Mouse (Mus musculus) hindbrain, embryonic 16.5 days (tissue): ENCODE measurements around the gene Gm20489. TPM values are rescaled to one million over a fixed set of nuclear protein-coding genes. Genes with fewer than 3 reads are reported as not detected.
A peak's percentile ranks its signal among the peaks of the same experiment; 100 is the strongest.

Experiments
- ATAC-seq: fragments of 200-750 bp; cut with Nextera tagmentation; 2 replicates; pipeline ENCODE4 v1.8.0; 2017; ENCODE audit warnings: moderate TSS enrichment, moderate library complexity
- H3K27ac ChIP-seq: fragments of 300-500 bp; sonication (generic); 2 replicates; pipeline ENCODE4 v1.5.1; 2014; ENCODE audit warnings: low read depth, mild to moderate bottlenecking, control low read depth, low read length, moderate library complexity
- H3K27me3 ChIP-seq: fragments of 300-500 bp; sonication (generic); replicated peaks from 2 replicates; pipeline ENCODE4 v1.6.1; 2014; ENCODE audit warnings: low read length; ENCODE audit not compliant: control insufficient read depth, insufficient read depth
- H3K36me3 ChIP-seq: fragments of 300-500 bp; sonication (generic); 2 replicates; pipeline ENCODE4 v1.6.1; 2014; ENCODE audit warnings: mild to moderate bottlenecking, low read length, moderate library complexity, mixed read lengths; ENCODE audit not compliant: control insufficient read depth, insufficient read depth
- H3K4me1 ChIP-seq: fragments of 300-500 bp; sonication (generic); 2 replicates; pipeline ENCODE4 v1.6.1; 2014; ENCODE audit warnings: low read depth, low read length; ENCODE audit not compliant: control insufficient read depth, insufficient read depth
- H3K4me2 ChIP-seq: fragments of 300-500 bp; sonication (generic); 2 replicates; pipeline ENCODE4 v1.6.1; 2014; ENCODE audit warnings: mild to moderate bottlenecking, low read length, control low read depth, moderate library complexity
- H3K4me3 ChIP-seq: fragments of 300-500 bp; sonication (generic); 2 replicates; pipeline ENCODE4 v1.5.1; 2014; ENCODE audit warnings: mild to moderate bottlenecking, low read length, control low read depth, moderate library complexity
- H3K9ac ChIP-seq: fragments of 300-500 bp; sonication (generic); 2 replicates; pipeline ENCODE4 v1.6.1; 2014; ENCODE audit warnings: low read depth, mild to moderate bottlenecking, control low read depth, low read length, moderate library complexity
- H3K9me3 ChIP-seq: fragments of 300-500 bp; sonication (generic); 2 replicates; pipeline ENCODE4 v1.6.1; 2014; ENCODE audit warnings: mild to moderate bottlenecking, low read length, moderate library complexity; ENCODE audit not compliant: control insufficient read depth
- WGBS: fragments of 180-500 bp; shearing (Covaris S2); extraction: QIAGEN DNeasy Blood & Tissue Kit; methylation state at CpG from one replicate; pipeline ENCODE4 v1.1.7; 2014; 5-methylcytosine and 5-hydroxymethylcytosine counted together
- polyA plus RNA-seq: library from polyadenylated mRNA; unstranded; fragments of >200 nt; fragmentation: Nextera tagmentation; extraction: Ambion mirVana; gene quantifications from 2 replicates; pipeline ENCODE4 v1.2.1, GENCODE M21; 2015

Gm20489 gene
- polyA plus RNA-seq = not detected in 2 replicates

GRCm38 (mm10) chrX:101268755-101269124, at the start of gene Gm20489:
TSS of gene Gm20489 (minus strand) at chrX:101269023.
- H3K27ac ChIP-seq = no peak within 1 kb of the TSS
- WGBS = 63% methylated on average over 3 of the region's 3 CpGs
- no peaks in the 10 kb centered on the region for H3K36me3 ChIP-seq
- no peaks in the 10 kb centered on the region for H3K4me1 ChIP-seq
- no peak within 1 kb of the TSS for H3K9ac ChIP-seq
- no peak within 1 kb of the TSS for H3K4me2 ChIP-seq
- H3K27me3 ChIP-seq = no peaks in the 10 kb centered on the region; the same call in 1 of the 2 replicates
- H3K9me3 ChIP-seq = no peaks in the 10 kb centered on the region
- no peak within 1 kb of the TSS for H3K4me3 ChIP-seq
- no peak for ATAC-seq

- H3K9me3 ChIP-seq = no peaks in the 10 kb centered on the region
Measured at GRCm38 (mm10) chrX:101313625-101314359, 45.0 kb upstream of the Gm20489 start.

GRCm38 (mm10) chrX:101309299-101309698, 40.5 kb upstream of the Gm20489 start:
- ATAC-seq = no peak
- Histone ChIP-seq H3K27ac (no peak overlapping the region), H3K4me1 (peaks cover 5% of the 10 kb centered on the region; the same call in 1 of the 2 replicates), H3K9me3 (no peaks in the 10 kb centered on the region), H3K36me3 (peaks cover 5% of the 10 kb centered on the region; the same call in 1 of the 2 replicates), H3K4me3 (no peak overlapping the region), H3K27me3 (no peaks in the 10 kb centered on the region), H3K4me2 (no peak overlapping the region), H3K9ac (no peak overlapping the region)
- 95% methylated on average over 5 of the region's 5 CpGs for WGBS

More at GRCm38 (mm10) chrX:101313625-101314359, 45.0 kb upstream of the Gm20489 start:
- ATAC-seq = peak; percentile 47
- no peaks in the 10 kb centered on the region for H3K27me3 ChIP-seq
- H3K27ac ChIP-seq = no peak overlapping the region
- H3K4me3 ChIP-seq = no peak overlapping the region
- peaks cover 11% of the 10 kb centered on the region for H3K36me3 ChIP-seq
- no peaks in the 10 kb centered on the region; the same call in 1 of the 2 replicates for H3K4me1 ChIP-seq
- no peak overlapping the region for H3K9ac ChIP-seq
- WGBS = 31% methylated on average over 6 of the region's 6 CpGs
- no peak overlapping the region for H3K4me2 ChIP-seq

- peaks cover 1% of the 10 kb centered on the region; the same call in 1 of the 2 replicates for H3K36me3 ChIP-seq
- no peak overlapping the region for H3K9ac ChIP-seq
- ATAC-seq = no peak
- peaks cover 27% of the 10 kb centered on the region; the same call in 1 of the 2 replicates for H3K4me1 ChIP-seq
- WGBS = 38% methylated on average over 2 of the region's 2 CpGs
- H3K27ac ChIP-seq = no peak overlapping the region
- H3K27me3 ChIP-seq = no peaks in the 10 kb centered on the region
- no peak overlapping the region for H3K4me3 ChIP-seq
- H3K4me2 ChIP-seq = no peak overlapping the region
- no peaks in the 10 kb centered on the region for H3K9me3 ChIP-seq
Measured at GRCm38 (mm10) chrX:101304646-101305045, 35.8 kb upstream of the Gm20489 start.

GRCm38 (mm10) chrX:101301654-101302053, 32.8 kb upstream of the Gm20489 start:
- Histone ChIP-seq H3K9ac (peak overlapping the region; percentile 43; the same call in 1 of the 2 replicates), H3K4me1 (peaks cover 30% of the 10 kb centered on the region; the same call in 1 of the 2 replicates), H3K27me3 (no peaks in the 10 kb centered on the region), H3K27ac (no peak overlapping the region), H3K4me3 (peak overlapping the region; percentile 54), H3K9me3 (no peaks in the 10 kb centered on the region), H3K36me3 (no peaks in the 10 kb centered on the region), H3K4me2 (peak overlapping the region; percentile 59)
- WGBS = 51% methylated on average over 9 of the region's 9 CpGs
- no peak for ATAC-seq

GRCm38 (mm10) chrX:101300427-101301030, 31.7 kb upstream of the Gm20489 start:
- peak overlapping the region; percentile 72 for H3K9ac ChIP-seq
- H3K27me3 ChIP-seq = no peaks in the 10 kb centered on the region
- no peaks in the 10 kb centered on the region for H3K36me3 ChIP-seq
- ATAC-seq = peak; percentile 48
- H3K9me3 ChIP-seq = no peaks in the 10 kb centered on the region
- H3K4me1 ChIP-seq = peaks cover 30% of the 10 kb centered on the region; the same call in 1 of the 2 replicates
- H3K4me3 ChIP-seq = peak overlapping the region; percentile 54
- H3K4me2 ChIP-seq = peak overlapping the region; percentile 59
- 22% methylated on average over 13 of the region's 13 CpGs for WGBS
- H3K27ac ChIP-seq = peak overlapping the region; percentile 90

GRCm38 (mm10) chrX:101299473-101300426, 30.9 kb upstream of the Gm20489 start:
- Histone ChIP-seq H3K36me3 (no peaks in the 10 kb centered on the region), H3K9ac (peak overlapping the region; percentile 72), H3K27ac (peak overlapping the region; percentile 90), H3K9me3 (no peaks in the 10 kb centered on the region), H3K4me2 (peak overlapping the region; percentile 59), H3K4me1 (peaks cover 29% of the 10 kb centered on the region; the same call in 1 of the 2 replicates), H3K27me3 (no peaks in the 10 kb centered on the region), H3K4me3 (peak overlapping the region; percentile 54)
- ATAC-seq = peak; percentile 73
- WGBS = 33% methylated on average over 7 of the region's 13 CpGs

GRCm38 (mm10) chrX:101299055-101299454, 30.2 kb upstream of the Gm20489 start, which contains the start of gene Nlgn3:
TSS of gene Nlgn3 (plus strand) at chrX:101299168.
- WGBS = 29% methylated on average over 11 of the region's 24 CpGs
- Histone ChIP-seq H3K9ac (peak within 1 kb of the TSS; percentile 72), H3K4me2 (peak within 1 kb of the TSS; percentile 59), H3K36me3 (no peaks in the 10 kb centered on the region), H3K9me3 (no peaks in the 10 kb centered on the region), H3K27me3 (no peaks in the 10 kb centered on the region), H3K27ac (peak within 1 kb of the TSS; percentile 90), H3K4me1 (peaks cover 23% of the 10 kb centered on the region; the same call in 1 of the 2 replicates), H3K4me3 (peak within 1 kb of the TSS; percentile 54)
- peak; percentile 48 for ATAC-seq
